Mouse (Mus musculus): ENCODE results near the gene Dtnbp1.

DNA sequence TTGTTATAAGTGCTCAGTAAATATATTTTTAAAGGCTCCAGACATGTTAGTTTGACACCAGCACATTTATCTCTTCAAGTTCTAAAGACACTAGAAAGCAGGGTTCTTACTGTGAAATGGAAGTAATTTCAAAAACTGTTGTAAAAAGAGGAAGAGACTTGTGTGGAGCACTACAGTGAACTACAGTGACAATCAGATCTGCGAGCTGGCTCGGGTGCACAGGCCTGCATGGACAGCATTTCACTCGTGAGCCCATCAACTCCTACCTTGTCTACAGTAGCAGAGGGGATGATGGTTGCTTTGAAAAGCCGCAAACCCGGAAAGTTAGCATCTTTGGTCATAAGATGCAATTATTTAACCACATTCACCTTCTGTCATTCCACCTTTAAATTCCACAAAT lies 5.6 kb downstream of the Dtnbp1 start:
- no peak for TF ChIP-seq POLR2A (IDR thresholded peaks at IDR 0.05; ENCODE audit: low read depth, low read length)
- no peak for TF ChIP-seq CTCF (IDR thresholded peaks at IDR 0.05; ENCODE audit: extremely low read depth, insufficient read depth, insufficient read length, insufficient replicate concordance)

Data from spleen, adult 2 months (tissue).